Mouse (Mus musculus): ENCODE results near the gene Wdr45. TPM values are rescaled to one million over a fixed set of nuclear protein-coding genes. Genes with fewer than 3 reads are reported as not detected.
"Not testable (repeated sequence)": the region's sequence is repeated elsewhere in the genome, so short reads cannot be mapped to it uniquely, and the experiment has no call there.

Gene Wdr45
- 40.6 and 48.0 TPM in 2 replicates for polyA plus RNA-seq (2015; fragmentation: Nextera tagmentation; extraction: Ambion mirVana)

DNA sequence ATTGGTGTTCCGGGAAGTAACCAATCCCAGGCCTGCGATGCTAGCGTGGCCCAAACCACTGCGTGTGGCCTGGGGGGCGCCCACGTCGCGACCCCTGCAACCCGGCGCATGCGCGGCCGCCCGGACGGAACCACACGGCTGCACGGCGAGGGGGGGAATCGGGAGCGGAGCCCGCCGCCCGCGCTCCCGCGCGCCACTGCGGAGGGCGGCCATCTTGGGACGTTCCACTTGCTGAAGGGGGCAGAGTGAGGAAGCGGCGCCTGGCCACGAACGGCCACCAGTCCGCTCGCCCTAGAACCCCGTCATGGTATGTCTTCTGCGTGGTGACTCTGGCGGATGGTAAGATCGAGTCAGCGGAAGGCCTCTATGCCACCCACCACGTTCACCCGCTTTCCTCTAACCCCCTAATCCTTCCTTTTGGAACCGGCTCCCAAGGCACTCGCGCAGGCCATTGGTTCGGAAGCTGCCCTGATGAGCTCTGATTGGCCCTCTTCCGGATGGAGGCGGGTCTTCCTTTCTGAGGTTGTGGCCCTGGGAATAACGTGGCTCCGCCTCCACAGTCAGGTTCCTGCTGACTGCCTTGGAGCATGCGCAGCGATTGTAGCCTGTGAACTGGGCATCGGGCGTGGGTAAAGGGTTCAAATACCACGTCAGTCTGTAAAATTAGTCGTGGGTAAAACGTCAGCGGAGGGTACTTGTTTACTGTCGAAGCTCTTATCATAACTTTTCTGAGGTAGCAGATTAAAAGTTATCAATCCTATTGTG, at the start of gene Wdr45:
TSS of gene Wdr45 (plus strand) at position 199 of the 765 bp plus-strand sequence.
- 14% methylated on average over 38 of the region's 60 CpGs for WGBS
- not testable (repeated sequence) for H3K4me1 ChIP-seq; H3K27ac ChIP-seq (replicated peaks)

DNA sequence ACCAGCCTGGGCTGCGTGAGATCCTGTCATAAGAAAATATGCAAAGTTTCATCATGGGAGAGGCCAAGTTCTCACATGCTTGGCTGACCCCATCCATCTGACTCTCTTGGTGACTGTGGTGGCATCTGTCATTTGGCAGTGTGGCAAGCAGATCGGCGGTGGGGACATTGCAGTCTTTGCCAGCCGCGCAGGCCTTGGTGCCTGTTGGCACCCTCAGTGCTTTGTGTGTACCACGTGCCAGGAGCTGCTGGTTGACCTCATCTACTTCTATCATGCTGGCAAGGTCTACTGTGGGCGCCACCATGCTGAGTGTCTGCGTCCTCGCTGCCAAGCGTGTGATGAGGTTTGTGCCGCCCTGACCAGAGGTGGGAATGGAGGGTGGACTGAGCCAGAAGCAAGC, 49.3 kb upstream of the Wdr45 start:
- 91% methylated on average over 11 of the region's 11 CpGs for WGBS
- no peak overlapping the region for H3K4me2 ChIP-seq (replicated peaks)

More for the DNA sequence above, at the start of gene Wdr45:
- not testable (repeated sequence) for H3K36me3 ChIP-seq; H3K27me3 ChIP-seq; H3K9ac ChIP-seq; H3K9me3 ChIP-seq (replicated peaks)
- H3K4me2 ChIP-seq (replicated peaks) = peak within 1 kb of the TSS; percentile 40
- ATAC-seq (ENCODE audit: insufficient number of reproducible peaks, low FRiP score, low TSS enrichment, low read depth) = peak; percentile 96
- peak within 1 kb of the TSS; percentile 35 for H3K4me3 ChIP-seq (replicated peaks)

DNA sequence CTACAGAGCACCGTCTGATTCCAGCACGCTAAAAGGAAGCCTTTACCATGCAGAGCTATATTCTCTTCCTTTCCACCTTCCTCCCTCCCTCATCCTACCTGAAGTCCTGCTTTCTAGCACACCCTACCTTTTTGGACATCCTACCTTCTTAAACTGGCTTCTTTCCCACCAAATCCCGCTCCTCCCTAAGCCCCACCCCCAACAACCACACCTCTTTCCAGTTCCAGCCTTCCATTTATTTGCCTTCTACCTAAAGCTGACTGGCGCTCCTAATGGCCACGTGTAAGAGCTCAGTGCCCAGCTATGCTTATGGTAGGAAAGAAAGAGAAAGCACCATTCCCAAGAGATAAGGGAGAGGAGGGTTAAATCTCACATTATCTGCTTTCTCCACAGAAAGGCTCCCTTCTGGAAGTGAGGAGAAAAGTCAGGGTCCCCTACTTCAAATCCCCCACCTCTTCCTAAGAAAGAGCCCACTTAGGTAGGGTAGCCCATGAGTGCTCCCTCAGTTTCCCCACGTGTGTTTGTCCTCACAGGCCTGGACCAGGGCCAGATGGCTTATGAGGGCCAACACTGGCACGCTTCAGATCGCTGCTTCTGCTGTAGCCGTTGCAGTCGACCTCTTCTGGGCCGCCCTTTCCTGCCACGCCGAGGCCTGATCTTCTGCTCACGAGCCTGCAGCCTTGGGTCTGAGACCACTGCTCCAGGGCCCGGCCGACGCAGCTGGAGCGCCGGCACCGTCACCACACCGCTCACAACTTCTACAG, 48.2 kb upstream of the Wdr45 start:
- H3K4me3 ChIP-seq (replicated peaks) = no peak overlapping the region
- no peak for ATAC-seq (ENCODE audit: insufficient number of reproducible peaks, low FRiP score, low TSS enrichment, low read depth)
- H3K27ac ChIP-seq (replicated peaks) = no peak overlapping the region
- H3K4me1 ChIP-seq = no peaks in the 10 kb centered on the region
- H3K27me3 ChIP-seq = no peaks in the 10 kb centered on the region
- no peak overlapping the region for H3K9ac ChIP-seq
- H3K36me3 ChIP-seq = peaks cover 11% of the 10 kb centered on the region; the same call in 1 of the 2 replicates
- 77% methylated on average over 21 of the region's 21 CpGs for WGBS
- no peaks in the 10 kb centered on the region for H3K9me3 ChIP-seq (replicated peaks)
- no peak overlapping the region for H3K4me2 ChIP-seq (replicated peaks)

More for the DNA sequence above, 49.3 kb upstream of the Wdr45 start:
- Histone ChIP-seq H3K27ac (replicated peaks) (no peak overlapping the region), H3K4me3 (replicated peaks) (no peak overlapping the region), H3K4me1 (no peaks in the 10 kb centered on the region), H3K9ac (no peak overlapping the region), H3K9me3 (replicated peaks) (no peaks in the 10 kb centered on the region), H3K36me3 (peaks cover 11% of the 10 kb centered on the region; the same call in 1 of the 2 replicates), H3K27me3 (no peaks in the 10 kb centered on the region)
- ATAC-seq (ENCODE audit: insufficient number of reproducible peaks, low FRiP score, low TSS enrichment, low read depth) = no peak

DNA sequence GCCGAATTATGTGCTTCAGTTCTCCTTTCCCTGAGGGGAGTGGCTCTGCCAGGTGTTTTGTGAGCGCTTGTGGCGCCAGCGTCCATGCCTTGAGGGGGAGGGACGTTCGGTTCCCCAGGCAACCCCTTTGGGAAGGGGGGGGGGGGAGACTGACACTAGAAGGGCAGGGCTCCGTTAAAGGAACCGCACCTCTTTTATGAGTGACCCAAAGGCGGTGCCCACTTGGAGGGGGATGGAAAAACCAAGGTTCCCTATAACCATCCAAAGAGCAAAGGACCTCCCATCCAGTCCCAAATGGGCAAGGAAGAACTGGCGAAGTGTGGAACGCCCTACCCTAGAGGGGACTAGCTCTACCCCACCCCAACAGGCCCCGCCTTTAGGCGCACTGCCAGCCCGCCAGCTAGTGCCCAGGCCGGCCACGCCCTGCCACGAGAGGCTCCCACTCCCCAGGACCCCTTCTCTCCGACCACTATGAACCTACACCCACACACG, 43.7 kb upstream of the Wdr45 start:
- H3K36me3 ChIP-seq = peaks cover 11% of the 10 kb centered on the region; the same call in 1 of the 2 replicates
- H3K4me3 ChIP-seq (replicated peaks) = peak overlapping the region; percentile 52
- 22% methylated on average over 19 of the region's 19 CpGs for WGBS
- 0 out of 2 replicates have a peak, but pooled peaks cover 7% of the 10 kb centered on the region for H3K4me1 ChIP-seq
- peak overlapping the region; percentile 48 for H3K4me2 ChIP-seq (replicated peaks)
- no peaks in the 10 kb centered on the region for H3K27me3 ChIP-seq
- no peak overlapping the region; the same call in 1 of the 2 replicates for H3K9ac ChIP-seq
- H3K27ac ChIP-seq (replicated peaks) = peak overlapping the region; percentile 86
- ATAC-seq (ENCODE audit: insufficient number of reproducible peaks, low FRiP score, low TSS enrichment, low read depth) = peak; percentile 71
- H3K9me3 ChIP-seq (replicated peaks) = no peaks in the 10 kb centered on the region

DNA sequence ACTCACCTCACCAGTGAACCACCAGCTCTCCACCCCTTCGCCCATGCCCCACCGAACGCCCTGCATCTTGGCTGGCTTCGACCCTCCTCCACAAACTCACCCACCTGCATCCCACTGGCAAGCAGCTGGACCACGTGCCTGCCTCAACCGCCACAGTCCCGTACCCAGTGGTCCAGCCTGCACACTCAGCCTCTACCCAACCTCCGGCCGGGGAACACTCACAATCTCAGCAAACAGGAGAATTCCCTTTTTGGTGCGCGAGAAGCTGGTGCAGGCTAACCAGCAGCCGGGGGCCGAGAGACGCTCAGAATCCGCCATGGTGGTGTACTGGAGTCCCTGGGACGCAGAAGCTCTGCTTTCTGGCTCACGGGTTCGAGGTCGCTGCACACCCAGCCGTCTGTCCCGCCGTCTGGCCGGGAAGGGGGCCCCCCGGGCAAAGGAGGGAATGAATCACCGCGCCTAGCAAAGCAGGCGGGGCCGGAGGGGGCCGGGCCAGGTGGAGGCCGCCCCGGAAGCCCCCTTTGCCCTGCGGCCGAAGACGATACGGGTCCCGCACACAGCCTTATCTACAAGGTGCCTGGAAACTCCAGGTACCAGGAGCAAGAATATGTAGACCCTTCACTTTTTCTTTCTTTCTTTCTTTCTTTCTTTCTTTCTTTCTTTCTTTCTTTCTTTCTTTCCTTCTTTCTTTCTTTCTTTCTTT, 43.1 kb upstream of the Wdr45 start, which contains the start of gene Plp2:
TSS of gene Plp2 (minus strand) at position 470 of the 703 bp plus-strand sequence.
- WGBS = 19% methylated on average over 35 of the region's 36 CpGs
- H3K4me3 ChIP-seq (replicated peaks) = peak within 1 kb of the TSS; percentile 52
- 0 out of 2 replicates have a peak, but pooled peaks cover 7% of the 10 kb centered on the region for H3K4me1 ChIP-seq
- ATAC-seq (ENCODE audit: insufficient number of reproducible peaks, low FRiP score, low TSS enrichment, low read depth) = peak; percentile 41
- peaks cover 11% of the 10 kb centered on the region; the same call in 1 of the 2 replicates for H3K36me3 ChIP-seq
- peak within 1 kb of the TSS; percentile 48 for H3K4me2 ChIP-seq (replicated peaks)
- H3K9me3 ChIP-seq (replicated peaks) = no peaks in the 10 kb centered on the region
- H3K9ac ChIP-seq = peak within 1 kb of the TSS; percentile 21; the same call in 1 of the 2 replicates
- no peaks in the 10 kb centered on the region for H3K27me3 ChIP-seq
- peak within 1 kb of the TSS; percentile 86 for H3K27ac ChIP-seq (replicated peaks)

DNA sequence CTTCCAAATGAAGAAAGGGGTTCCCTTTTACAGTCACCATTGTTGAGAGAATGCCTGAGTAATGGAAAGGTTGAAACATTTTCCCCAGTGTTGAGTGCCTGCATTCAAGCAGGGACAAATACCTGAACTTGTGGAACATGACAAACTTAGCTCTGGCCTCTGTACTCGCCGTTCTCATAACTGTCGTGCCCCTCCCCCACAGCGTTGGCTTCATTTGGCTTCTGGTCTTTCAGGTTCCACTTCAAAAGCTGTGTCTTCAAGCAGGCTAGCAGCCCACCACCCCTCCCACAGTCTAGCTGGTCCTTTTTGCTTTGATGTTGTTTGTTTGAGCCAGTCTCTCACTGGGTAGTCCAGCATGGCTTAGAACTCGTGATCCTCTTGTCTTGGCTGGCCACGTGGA, 41.4 kb upstream of the Wdr45 start:
- 47% methylated on average over 6 of the region's 6 CpGs for WGBS
- Histone ChIP-seq H3K9me3 (replicated peaks) (no peaks in the 10 kb centered on the region), H3K4me2 (replicated peaks) (no peak overlapping the region), H3K4me1 (0 out of 2 replicates have a peak, but pooled peaks cover 7% of the 10 kb centered on the region), H3K36me3 (peaks cover 5% of the 10 kb centered on the region; the same call in 1 of the 2 replicates), H3K4me3 (replicated peaks) (no peak overlapping the region), H3K27ac (replicated peaks) (no peak overlapping the region), H3K9ac (no peak overlapping the region), H3K27me3 (no peaks in the 10 kb centered on the region)
- ATAC-seq (ENCODE audit: insufficient number of reproducible peaks, low FRiP score, low TSS enrichment, low read depth) = no peak

DNA sequence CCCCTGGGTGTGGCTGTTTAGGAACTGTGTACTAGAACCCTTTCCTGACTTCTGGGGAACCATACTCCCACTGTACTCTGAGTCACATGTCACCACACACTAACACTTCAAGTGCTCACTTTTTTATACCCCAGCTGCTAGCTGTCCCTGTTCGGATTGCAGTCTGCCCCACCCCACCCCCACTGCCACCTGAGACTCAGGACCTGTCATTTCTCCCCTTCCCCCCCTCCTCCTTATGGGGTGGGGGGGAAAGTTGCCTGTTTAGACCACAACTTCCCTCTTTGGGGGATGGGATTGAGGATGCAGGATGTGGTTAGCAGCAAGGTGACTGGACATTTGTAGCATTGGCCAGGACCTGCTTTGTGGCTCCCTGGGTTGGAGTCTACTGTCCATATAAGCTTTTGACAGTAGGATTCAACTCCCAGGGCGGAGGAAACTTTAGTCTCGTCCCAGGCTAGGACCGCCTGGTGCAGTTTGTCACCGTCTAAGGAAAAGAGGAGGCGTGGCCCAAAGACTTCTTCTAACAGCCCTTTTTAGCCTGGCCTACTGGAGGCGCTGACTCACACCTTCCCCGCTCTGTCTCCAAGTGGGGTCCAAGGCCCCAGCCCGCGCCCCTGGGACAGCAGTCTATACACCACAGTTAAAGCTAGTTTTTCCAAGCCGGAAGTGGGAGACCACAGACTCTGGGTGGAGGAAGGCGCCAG, 40.4 kb upstream of the Wdr45 start:
- peak overlapping the region; percentile 48 for H3K4me2 ChIP-seq (replicated peaks)
- ATAC-seq (ENCODE audit: insufficient number of reproducible peaks, low FRiP score, low TSS enrichment, low read depth) = peak; percentile 34; the same call in 1 of the 2 replicates
- H3K9ac ChIP-seq = no peak overlapping the region
- H3K9me3 ChIP-seq (replicated peaks) = no peaks in the 10 kb centered on the region
- H3K27me3 ChIP-seq = no peaks in the 10 kb centered on the region
- peak overlapping the region; percentile 80 for H3K27ac ChIP-seq (replicated peaks)
- WGBS = 34% methylated on average over 12 of the region's 12 CpGs
- no peak overlapping the region for H3K4me3 ChIP-seq (replicated peaks)
- peaks cover 5% of the 10 kb centered on the region; the same call in 1 of the 2 replicates for H3K36me3 ChIP-seq
- H3K4me1 ChIP-seq = 0 out of 2 replicates have a peak, but pooled peaks cover 7% of the 10 kb centered on the region

DNA sequence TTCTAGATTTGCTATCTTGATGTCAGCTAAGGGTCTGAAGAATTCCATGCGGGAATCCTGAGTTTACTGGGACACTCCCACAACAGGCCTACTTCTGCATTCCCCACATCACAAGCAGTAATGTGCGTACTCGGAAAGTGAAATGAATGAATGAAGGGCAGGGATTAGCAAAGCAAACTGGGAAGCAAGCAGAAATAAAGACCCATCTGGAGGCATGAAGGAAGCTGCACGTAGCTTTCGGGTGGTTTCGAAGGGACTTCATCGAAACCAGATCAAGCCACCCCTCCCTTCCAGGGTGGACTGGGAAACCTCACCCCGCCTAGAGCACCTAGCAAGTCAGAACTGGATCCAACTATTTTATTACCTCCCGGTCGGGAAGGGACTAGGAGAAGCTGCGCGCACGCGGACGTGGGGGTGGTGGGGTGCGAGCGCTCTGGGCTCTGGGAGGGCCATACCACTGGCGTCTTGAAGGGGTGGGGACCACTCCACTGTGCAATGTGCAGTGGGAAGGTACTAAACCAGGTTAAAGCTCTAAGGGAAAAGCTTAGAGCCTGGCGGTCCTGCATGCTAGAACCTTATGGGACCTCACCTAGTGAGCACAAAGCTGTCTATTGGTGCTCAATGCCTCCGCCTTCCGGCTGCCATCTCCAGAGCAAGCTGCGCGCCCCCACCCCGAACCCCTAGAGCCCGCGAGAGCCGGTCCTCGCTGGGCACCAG, 39.7 kb upstream of the Wdr45 start:
- 24% methylated on average over 28 of the region's 28 CpGs for WGBS
- Histone ChIP-seq H3K36me3 (no peaks in the 10 kb centered on the region), H3K9ac (no peak overlapping the region), H3K4me3 (replicated peaks) (peak overlapping the region; percentile 34), H3K4me2 (replicated peaks) (peak overlapping the region; percentile 48), H3K27me3 (no peaks in the 10 kb centered on the region), H3K4me1 (0 out of 2 replicates have a peak, but pooled peaks cover 7% of the 10 kb centered on the region), H3K9me3 (replicated peaks) (no peaks in the 10 kb centered on the region), H3K27ac (replicated peaks) (peak overlapping the region; percentile 80)
- ATAC-seq (ENCODE audit: insufficient number of reproducible peaks, low FRiP score, low TSS enrichment, low read depth) = peak; percentile 9; the same call in 1 of the 2 replicates

DNA sequence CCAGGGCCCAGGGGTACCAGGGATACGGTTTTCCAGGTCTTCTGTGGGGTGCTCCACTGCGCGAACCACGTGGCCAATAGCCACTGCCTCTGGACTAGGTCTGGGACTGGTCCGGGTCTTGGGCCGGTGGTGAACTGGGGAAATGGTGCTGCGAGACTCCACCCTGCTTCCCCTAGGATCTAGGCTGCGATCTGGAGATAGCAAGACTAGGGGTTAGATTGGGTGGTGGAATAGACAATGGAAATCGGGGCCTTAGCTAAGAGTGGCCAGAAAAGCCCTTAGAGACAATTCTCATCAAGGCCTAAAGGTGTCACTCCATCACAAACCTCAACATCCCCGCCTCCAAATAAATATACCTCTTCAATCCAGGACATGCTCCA, 39.1 kb upstream of the Wdr45 start:
- 21% methylated on average over 10 of the region's 10 CpGs for WGBS
- Histone ChIP-seq H3K9ac (no peak overlapping the region), H3K27ac (replicated peaks) (peak overlapping the region; percentile 80), H3K4me3 (replicated peaks) (peak overlapping the region; percentile 34), H3K4me1 (0 out of 2 replicates have a peak, but pooled peaks cover 7% of the 10 kb centered on the region), H3K4me2 (replicated peaks) (peak overlapping the region; percentile 48), H3K9me3 (replicated peaks) (no peaks in the 10 kb centered on the region), H3K27me3 (no peaks in the 10 kb centered on the region), H3K36me3 (no peaks in the 10 kb centered on the region)
- no peak for ATAC-seq (ENCODE audit: insufficient number of reproducible peaks, low FRiP score, low TSS enrichment, low read depth)

DNA sequence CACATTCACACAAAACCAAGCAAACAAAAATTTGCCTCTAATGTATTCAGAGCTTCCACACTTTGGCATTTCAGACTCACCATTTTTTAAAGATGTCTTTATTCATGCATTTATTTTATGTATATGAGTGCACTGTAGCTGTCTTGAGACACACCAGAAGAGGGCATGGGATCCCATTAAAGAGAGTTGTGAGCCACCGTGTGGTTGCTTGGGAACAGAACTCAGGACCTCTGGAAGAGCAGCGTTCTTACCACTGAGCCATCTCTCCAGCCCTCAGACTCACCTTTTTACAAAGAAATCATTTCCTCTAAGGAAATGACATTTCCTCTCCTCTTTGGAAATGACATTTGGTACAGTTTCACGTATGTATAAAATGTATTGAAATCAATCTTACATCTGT, 35.1 kb upstream of the Wdr45 start:
- no peak for ATAC-seq (ENCODE audit: insufficient number of reproducible peaks, low FRiP score, low TSS enrichment, low read depth)
- no peak overlapping the region for H3K4me2 ChIP-seq (replicated peaks)
- WGBS = 40% methylated on average over 3 of the region's 3 CpGs

More for the DNA sequence above, 35.1 kb upstream of the Wdr45 start:
- Histone ChIP-seq H3K36me3 (no peaks in the 10 kb centered on the region), H3K27ac (replicated peaks) (no peak overlapping the region), H3K4me1 (0 out of 2 replicates have a peak, but pooled peaks cover 7% of the 10 kb centered on the region), H3K27me3 (no peaks in the 10 kb centered on the region), H3K4me3 (replicated peaks) (no peak overlapping the region), H3K9me3 (replicated peaks) (no peaks in the 10 kb centered on the region), H3K9ac (no peak overlapping the region)

All from embryonic facial prominence, embryonic 15.5 days (tissue).